Mouse (Mus musculus) stomach, postnatal 0 days (tissue): ENCODE data around the gene Agpat2. TPM values are rescaled to one million over a fixed set of nuclear protein-coding genes. Genes with fewer than 3 reads are reported as not detected.

ENCODE experiments used
- ATAC-seq: fragments of 200-750 bp; cut with Nextera tagmentation; 2 replicates; pipeline ENCODE4 v1.8.0; 2017; ENCODE audit not compliant: low FRiP score, low TSS enrichment
- DNase-seq: peaks from one replicate; pipeline ENCODE4 v3.0.0-alpha.2; 2016; ENCODE audit warnings: low spot score
- H3K27ac ChIP-seq: fragments of 300-500 bp; sonication (generic); replicated peaks from 2 replicates; pipeline ENCODE4 v1.5.1; 2014; ENCODE audit warnings: mild to moderate bottlenecking, control low read depth
- H3K27me3 ChIP-seq: fragments of 300-500 bp; sonication (generic); 2 replicates; pipeline ENCODE4 v1.6.1; 2014; ENCODE audit warnings: low read length; ENCODE audit not compliant: control insufficient read depth, insufficient read depth
- H3K36me3 ChIP-seq: fragments of 300-500 bp; sonication (generic); 2 replicates; pipeline ENCODE4 v1.6.1; 2014; ENCODE audit warnings: low read length, mixed read lengths; ENCODE audit not compliant: control insufficient read depth, insufficient read depth
- H3K4me1 ChIP-seq: fragments of 300-500 bp; sonication (generic); replicated peaks from 2 replicates; pipeline ENCODE4 v1.6.1; 2014; ENCODE audit warnings: antibody characterized with exemption; ENCODE audit not compliant: control insufficient read depth, insufficient read depth
- H3K4me2 ChIP-seq: fragments of 300-500 bp; sonication (generic); replicated peaks from 2 replicates; pipeline ENCODE4 v1.6.1; 2014; ENCODE audit warnings: low read depth, mild to moderate bottlenecking, control low read depth, moderate library complexity
- H3K4me3 ChIP-seq: fragments of 300-500 bp; sonication (generic); 2 replicates; pipeline ENCODE4 v1.5.1; 2014; ENCODE audit warnings: low read depth, low read length, control low read depth
- H3K9ac ChIP-seq: fragments of 300-500 bp; sonication (generic); 2 replicates; pipeline ENCODE4 v1.6.1; 2014; ENCODE audit warnings: mild to moderate bottlenecking, low read length, control low read depth, mixed read lengths
- H3K9me3 ChIP-seq: fragments of 300-500 bp; sonication (generic); 2 replicates; pipeline ENCODE4 v1.6.1; 2016; ENCODE audit warnings: low read length; ENCODE audit not compliant: control insufficient read depth
- CTCF ChIP-seq: IDR thresholded peaks from 2 replicates; pipeline ENCODE4 v1.5.1; 2016; ENCODE audit warnings: antibody characterized with exemption, low read depth, mild to moderate bottlenecking, moderate library complexity
- EP300 ChIP-seq: optimal IDR thresholded peaks from 2 replicates; pipeline ENCODE3; 2016; ENCODE audit warnings: antibody characterized with exemption
- WGBS: fragments of 180-500 bp; shearing (Covaris S2); extraction: QIAGEN DNeasy Blood & Tissue Kit; methylation state at CpG from one replicate; pipeline ENCODE4 v1.1.7; 2014; 5-methylcytosine and 5-hydroxymethylcytosine counted together
- polyA plus RNA-seq: library from polyadenylated mRNA; unstranded; fragments of >200 nt; fragmentation: Nextera tagmentation; extraction: Ambion mirVana; gene quantifications from 2 replicates; pipeline ENCODE4 v1.2.1, GENCODE M21; 2015

Agpat2 gene
- polyA plus RNA-seq, 1 experiment from 2014 or later: 109 TPM

- DNase-seq (no peak), ATAC-seq (no peak)
- H3K9ac ChIP-seq: no peak overlapping the region
- H3K27ac ChIP-seq: peak overlapping the region; percentile 65
- 67% methylated on average over 8 of the region's 8 CpGs for WGBS
- no peak for TF ChIP-seq EP300
- H3K9me3 ChIP-seq: no peaks in the 10 kb centered on the region
- H3K4me2 ChIP-seq: no peak overlapping the region
- no peaks in the 10 kb centered on the region; the same call in 1 of the 2 replicates for H3K4me1 ChIP-seq
- H3K4me3 ChIP-seq: no peak overlapping the region
- no peaks in the 10 kb centered on the region for H3K36me3 ChIP-seq
- H3K27me3 ChIP-seq: no peaks in the 10 kb centered on the region
Measured at GRCm38 (mm10) chr2:26551446-26551845, 52.8 kb downstream of the Agpat2 start.

- WGBS: 60% methylated on average over 3 of the region's 3 CpGs
- H3K27ac ChIP-seq: 0 out of 2 replicates have a peak overlapping the region, but pooled peaks have one; percentile 24
- no peaks in the 10 kb centered on the region for H3K36me3 ChIP-seq
- DNase-seq (no peak), ATAC-seq (no peak)
- H3K9ac ChIP-seq: no peak overlapping the region
- no peak overlapping the region for H3K4me3 ChIP-seq
- no peaks in the 10 kb centered on the region for H3K9me3 ChIP-seq
- H3K27me3 ChIP-seq: no peaks in the 10 kb centered on the region
- H3K4me2 ChIP-seq: no peak overlapping the region
- TF ChIP-seq EP300: no peak
- TF ChIP-seq CTCF: no peak
- no peaks in the 10 kb centered on the region; the same call in 1 of the 2 replicates for H3K4me1 ChIP-seq
Measured at GRCm38 (mm10) chr2:26550777-26551176, 53.4 kb downstream of the Agpat2 start.

- Histone ChIP-seq H3K9me3 (no peaks in the 10 kb centered on the region), H3K27me3 (no peaks in the 10 kb centered on the region), H3K4me2 (no peak overlapping the region), H3K4me1 (no peaks in the 10 kb centered on the region; the same call in 1 of the 2 replicates), H3K4me3 (no peak overlapping the region), H3K9ac (no peak overlapping the region), H3K36me3 (no peaks in the 10 kb centered on the region), H3K27ac (peak overlapping the region; percentile 35)
- no peak for DNase-seq
- TF ChIP-seq CTCF (no peak), EP300 (no peak)
- 57% methylated on average over 3 of the region's 3 CpGs for WGBS
- no peak for ATAC-seq
Measured at GRCm38 (mm10) chr2:26550205-26550604, 54.0 kb downstream of the Agpat2 start.

- H3K9ac ChIP-seq: no peak overlapping the region
- 55% methylated on average over 10 of the region's 10 CpGs for WGBS
- TF ChIP-seq CTCF: no peak
- TF ChIP-seq EP300: no peak
- no peaks in the 10 kb centered on the region for H3K36me3 ChIP-seq
- H3K27ac ChIP-seq: peak overlapping the region; percentile 35
- H3K27me3 ChIP-seq: no peaks in the 10 kb centered on the region
- no peak for ATAC-seq
- no peak overlapping the region for H3K4me2 ChIP-seq
- H3K4me3 ChIP-seq: no peak overlapping the region
- H3K9me3 ChIP-seq: no peaks in the 10 kb centered on the region
- H3K4me1 ChIP-seq: no peaks in the 10 kb centered on the region; the same call in 1 of the 2 replicates
- no peak for DNase-seq
Measured at GRCm38 (mm10) chr2:26549801-26550200, 54.4 kb downstream of the Agpat2 start.

GRCm38 (mm10) chr2:26547481-26547880 is 56.7 kb downstream of the Agpat2 start:
- H3K4me2 ChIP-seq: no peak overlapping the region
- no peaks in the 10 kb centered on the region for H3K27me3 ChIP-seq
- no peak overlapping the region for H3K27ac ChIP-seq
- H3K4me3 ChIP-seq: no peak overlapping the region
- ATAC-seq (peak; percentile 44; the same call in 1 of the 2 replicates), DNase-seq (peak; percentile 30)
- WGBS: 39% methylated on average over 2 of the region's 2 CpGs
- no peak overlapping the region for H3K9ac ChIP-seq
- no peaks in the 10 kb centered on the region; the same call in 1 of the 2 replicates for H3K4me1 ChIP-seq
- H3K9me3 ChIP-seq: no peaks in the 10 kb centered on the region
- H3K36me3 ChIP-seq: no peaks in the 10 kb centered on the region
- TF ChIP-seq EP300: no peak
- TF ChIP-seq CTCF: peak; percentile 68

GRCm38 (mm10) chr2:26544265-26544664 is 60.0 kb downstream of the Agpat2 start:
- Histone ChIP-seq H3K4me1 (no peaks in the 10 kb centered on the region), H3K27me3 (no peaks in the 10 kb centered on the region), H3K4me3 (no peak overlapping the region), H3K9me3 (no peaks in the 10 kb centered on the region), H3K9ac (no peak overlapping the region), H3K4me2 (no peak overlapping the region), H3K36me3 (no peaks in the 10 kb centered on the region), H3K27ac (no peak overlapping the region; the same call in 1 of the 2 replicates)
- 40% methylated on average over 3 of the region's 3 CpGs for WGBS
- no peak for TF ChIP-seq EP300
- no peak for TF ChIP-seq CTCF
- no peak for ATAC-seq
- DNase-seq: no peak
